In genomic region chr4:126262119-126262807, GRCm38 (mm10) we compare ENCODE assay signal across 8 mouse cellular contexts. TPM values are rescaled to one million over a fixed set of nuclear protein-coding genes. Genes with fewer than 3 reads are reported as not detected.
DNase-seq lines count a peak whose midpoint lies in the region; ATAC-seq and TF ChIP-seq lines count a peak whose summit lies in the region.

Gene Trappc3 (plus strand): TSS chr4:126262325.

- under 1% methylated on average over 46 of the region's 46 CpGs for WGBS in heart, embryonic 11.5 days (ENCODE audit: insufficient replicate concordance)
- WGBS in kidney, embryonic 16.5 days, result under 1% methylated on average over 46 of the region's 46 CpGs
- under 1% methylated on average over 46 of the region's 46 CpGs for whole genome bisulfite sequencing in liver, adult 2 months

- peak; percentile 56; the same call in 1 of the 2 replicates for TF ChIP-seq POLR2A in brain, embryonic 14.5 days (IDR thresholded peaks at IDR 0.05; ENCODE audit: borderline replicate concordance, extremely low read depth, insufficient read depth, insufficient read length, poor library complexity, severe bottlenecking)
- 0 out of 2 replicates have a peak, but pooled peaks have one; percentile 49 for TF ChIP-seq POLR2A in liver, adult 2 months (IDR thresholded peaks at IDR 0.05; ENCODE audit: extremely low read depth, insufficient read depth, low read length)
- TF ChIP-seq POLR2A in myocyte (IDR thresholded peaks at IDR 0.05; ENCODE audit: insufficient read length, low read depth), result peak; percentile 74

- peak within 1 kb of the TSS; percentile 89 for H3K27ac ChIP-seq in heart, embryonic 11.5 days (ENCODE audit: low read depth, low read length)
- H3K27ac ChIP-seq in kidney, embryonic 16.5 days (ENCODE audit: low read length), result peak within 1 kb of the TSS; percentile 96
- H3K27ac ChIP-seq in liver, adult 2 months (replicated peaks; ENCODE audit: insufficient read depth, low read depth, low read length), result peak within 1 kb of the TSS; percentile 62

- H3K27me3 ChIP-seq in C2C12 (ENCODE audit: control insufficient read depth, insufficient read depth, insufficient read length) (no peaks in the 10 kb centered on the region), myocyte (ENCODE audit: control insufficient read depth, insufficient read depth, insufficient read length) (no peaks in the 10 kb centered on the region)
- H3K27me3 ChIP-seq in erythroblast, embryonic 14.5 days (ENCODE audit: control insufficient read depth), result peaks cover 33% of the 10 kb centered on the region
- H3K27me3 ChIP-seq in heart, embryonic 11.5 days (ENCODE audit: control insufficient read depth, insufficient read depth, low read length), result no peaks in the 10 kb centered on the region
- H3K27me3 ChIP-seq in kidney, embryonic 16.5 days (ENCODE audit: insufficient read depth, low read length), result no peaks in the 10 kb centered on the region
- no peaks in the 10 kb centered on the region for H3K27me3 ChIP-seq in liver, adult 2 months (ENCODE audit: control insufficient read depth, insufficient read depth, low read length)
- H3K27me3 ChIP-seq in splenic B cell, adult 2 months (ENCODE audit: control insufficient read depth, insufficient read depth, low read length, poor library complexity, severe bottlenecking), result no peaks in the 10 kb centered on the region

- H3K79me2 ChIP-seq in C2C12 (ENCODE audit: control insufficient read depth, insufficient read depth) (peaks cover 54% of the 10 kb centered on the region), myocyte (ENCODE audit: control insufficient read depth, insufficient read depth) (peaks cover 41% of the 10 kb centered on the region)
- peaks cover 16% of the 10 kb centered on the region; the same call in 1 of the 2 replicates for H3K79me2 ChIP-seq in liver, adult 2 months (ENCODE audit: control insufficient read depth, insufficient read depth, low read length)

- peak; percentile 82 for ATAC-seq in heart, embryonic 11.5 days (replicated peaks; ENCODE audit: insufficient number of reproducible peaks, low FRiP score, low TSS enrichment)
- ATAC-seq in kidney, embryonic 16.5 days (ENCODE audit: low FRiP score, low TSS enrichment), result peak; percentile 94

- peak within 1 kb of the TSS; percentile 87 for H3K9ac ChIP-seq in heart, embryonic 11.5 days (ENCODE audit: low read depth, low read length)
- H3K9ac ChIP-seq in kidney, embryonic 16.5 days (replicated peaks; ENCODE audit: low read length), result peak within 1 kb of the TSS; percentile 89
- H3K9ac ChIP-seq in liver, adult 2 months (ENCODE audit: low read depth, low read length), result peak within 1 kb of the TSS; percentile 95

- H3ac ChIP-seq in C2C12 (ENCODE audit: control insufficient read depth, insufficient read length, low read depth), result peak within 1 kb of the TSS; percentile 95
- peak within 1 kb of the TSS; percentile 52 for H3ac ChIP-seq in myocyte (ENCODE audit: control insufficient read depth, insufficient read length)

- peaks cover 25% of the 10 kb centered on the region for H3K79me3 ChIP-seq in C2C12 (ENCODE audit: low read depth)

- TF ChIP-seq CTCF in C2C12 (IDR thresholded peaks at IDR 0.05; ENCODE audit: control insufficient read depth, insufficient read depth, insufficient read length), result peak; percentile 96
- peak; percentile 98 for TF ChIP-seq CTCF in brain, embryonic 14.5 days (IDR thresholded peaks at IDR 0.05; ENCODE audit: borderline replicate concordance, extremely low read depth, insufficient read depth, insufficient read length)
- peak; percentile 96 for TF ChIP-seq CTCF in liver, adult 2 months (IDR thresholded peaks at IDR 0.05; ENCODE audit: low read depth, low read length)

- no peaks in the 10 kb centered on the region for H3K9me3 ChIP-seq in erythroblast, embryonic 14.5 days (ENCODE audit: control insufficient read depth, low read length)
- no peaks in the 10 kb centered on the region for H3K9me3 ChIP-seq in heart, embryonic 11.5 days (replicated peaks; ENCODE audit: control insufficient read depth, low read length)
- H3K9me3 ChIP-seq in kidney, embryonic 16.5 days (ENCODE audit: low read length), result no peaks in the 10 kb centered on the region

- peaks cover 49% of the 10 kb centered on the region for H3K4me1 ChIP-seq in erythroblast, embryonic 14.5 days (ENCODE audit: control insufficient read depth)
- peaks cover 45% of the 10 kb centered on the region for H3K4me1 ChIP-seq in heart, embryonic 11.5 days (ENCODE audit: control insufficient read depth, insufficient read depth, low read length)
- H3K4me1 ChIP-seq in kidney, embryonic 16.5 days (ENCODE audit: insufficient read depth, low read length), result peaks cover 49% of the 10 kb centered on the region
- H3K4me1 ChIP-seq in liver, adult 2 months (ENCODE audit: control insufficient read depth, insufficient read depth, low read length), result peaks cover 17% of the 10 kb centered on the region

- peak within 1 kb of the TSS; percentile 82 for H3K4me2 ChIP-seq in heart, embryonic 11.5 days
- H3K4me2 ChIP-seq in kidney, embryonic 16.5 days (replicated peaks; ENCODE audit: low read depth, low read length), result peak within 1 kb of the TSS; percentile 65
- H3K4me2 ChIP-seq in myocyte (ENCODE audit: low read depth), result peak within 1 kb of the TSS; percentile 99

- H3K4me3 ChIP-seq in C2C12 (ENCODE audit: insufficient read depth, poor library complexity, severe bottlenecking) (peak within 1 kb of the TSS; percentile 78), myocyte (peak within 1 kb of the TSS; percentile 56)
- peak within 1 kb of the TSS; percentile 88 for H3K4me3 ChIP-seq in erythroblast, embryonic 14.5 days (replicated peaks)
- peak within 1 kb of the TSS; percentile 83 for H3K4me3 ChIP-seq in heart, embryonic 11.5 days (ENCODE audit: low read depth, low read length)
- peak within 1 kb of the TSS; percentile 82 for H3K4me3 ChIP-seq in kidney, embryonic 16.5 days (ENCODE audit: low read length)
- peak within 1 kb of the TSS; percentile 94 for H3K4me3 ChIP-seq in liver, adult 2 months (ENCODE audit: insufficient read depth, low read depth, low read length)

- H3K36me3 ChIP-seq in C2C12 (ENCODE audit: control insufficient read depth, insufficient read depth) (peaks cover 3% of the 10 kb centered on the region), myocyte (ENCODE audit: control insufficient read depth, insufficient read depth) (no peaks in the 10 kb centered on the region)
- H3K36me3 ChIP-seq in erythroblast, embryonic 14.5 days (ENCODE audit: control insufficient read depth), result peaks cover 2% of the 10 kb centered on the region; the same call in 1 of the 2 replicates
- H3K36me3 ChIP-seq in heart, embryonic 11.5 days (ENCODE audit: control insufficient read depth, insufficient read depth, low read length), result 0 out of 2 replicates have a peak, but pooled peaks cover under 1% of the 10 kb centered on the region
- no peaks in the 10 kb centered on the region for H3K36me3 ChIP-seq in kidney, embryonic 16.5 days (ENCODE audit: insufficient read depth, low read length)
- H3K36me3 ChIP-seq in liver, adult 2 months (ENCODE audit: control insufficient read depth, insufficient read depth, low read length), result no peaks in the 10 kb centered on the region
- no peaks in the 10 kb centered on the region; the same call in 1 of the 2 replicates for H3K36me3 ChIP-seq in splenic B cell, adult 2 months (ENCODE audit: control insufficient read depth, insufficient read depth, low read length, poor library complexity, severe bottlenecking)

- DNase-seq in brain, embryonic 14.5 days (ENCODE audit: low read depth), result peak; percentile 99
- DNase-seq in liver, adult 2 months (ENCODE audit: extremely low read depth, low read depth, low spot score), result peak; percentile 93
- DNase-seq in splenic B cell, adult 2 months (ENCODE audit: low read depth, low spot score), result peak; percentile 99

TF ChIP-seq in C2C12, 6 proteins besides CTCF, POLR2A, EP300 and RAD21:
- TF ChIP-seq CEBPB (IDR thresholded peaks at IDR 0.05; ENCODE audit: low read depth) (no peak), MAX (IDR thresholded peaks at IDR 0.05) (peak; percentile 86)

TF ChIP-seq in myocyte, 11 proteins besides CTCF, POLR2A, EP300 and RAD21:
- peak; percentile 10 for TF ChIP-seq REST (IDR thresholded peaks at IDR 0.05; ENCODE audit: insufficient read depth, insufficient read length)
- no peak for TF ChIP-seq USF1 (IDR thresholded peaks at IDR 0.05; ENCODE audit: low read depth)
- no peak for TF ChIP-seq MYOD1 (IDR thresholded peaks at IDR 0.05; ENCODE audit: control insufficient read depth in 1 of 3, insufficient read length in 2 of 3, low read depth in 2 of 3)
- TF ChIP-seq TCF3 (IDR thresholded peaks at IDR 0.05; ENCODE audit: insufficient read length, low read depth), result no peak
- TF ChIP-seq POLR2AphosphoS2 (IDR thresholded peaks at IDR 0.05; ENCODE audit: insufficient read length, low read depth), result peak; percentile 76
- TF ChIP-seq TCF12 (IDR thresholded peaks at IDR 0.05; ENCODE audit: insufficient read depth, poor library complexity, severe bottlenecking), result no peak
- no peak for TF ChIP-seq E2F4 (IDR thresholded peaks at IDR 0.05; ENCODE audit: insufficient read depth)
- TF ChIP-seq SRF (IDR thresholded peaks at IDR 0.05; ENCODE audit: control insufficient read depth, insufficient read length, low read depth), result peak; percentile 65
- no peak for TF ChIP-seq CEBPB (IDR thresholded peaks at IDR 0.05; ENCODE audit: insufficient read depth, poor library complexity, severe bottlenecking)
- no peak for TF ChIP-seq MAX (IDR thresholded peaks at IDR 0.05; ENCODE audit: low read depth)
- TF ChIP-seq MYOG (IDR thresholded peaks at IDR 0.05; ENCODE audit: control insufficient read depth in 1 of 3, insufficient read depth in 1 of 3, insufficient read length in 2 of 3, low read depth in 2 of 3), result no peak

RNA-seq across cellular contexts. Expression of gene Trappc3, which starts in this region (rescaled TPM):
- polyA plus RNA-seq in C2C12 (2012; fragmentation: generic; extraction: Trizol), result 110 TPM
- 123 and 136 TPM in 2 replicates for polyA plus RNA-seq in brain, embryonic 14.5 days (2012; rRNA removed)
- 1.3 and 2.0 TPM in 2 replicates for polyA plus RNA-seq in erythroblast, embryonic 14.5 days (2012)
- polyA plus RNA-seq in heart, embryonic 11.5 days (2014; fragmentation: Nextera tagmentation; extraction: Ambion mirVana), result 11.0 and 28.0 TPM in 2 replicates
- polyA plus RNA-seq in kidney, embryonic 16.5 days (2015; fragmentation: Nextera tagmentation; extraction: Ambion mirVana), result 113 and 120 TPM in 2 replicates
- total RNA-seq in liver, adult 2 months (2014; rRNA removed), result 38.2 and 45.8 TPM in 2 replicates
- 24.1 and 30.6 TPM in 2 replicates for polyA plus RNA-seq in liver, adult 2 months (2012; rRNA removed)
- 84.1 TPM for polyA plus RNA-seq in myocyte (2012; fragmentation: generic; extraction: Trizol)

Comparison
In these comparisons a context has a peak if more than half of its experiments do, and no peak if none do; other contexts are left out.
1. Peak in every context shown above with its lines: DNase-seq, ATAC-seq, H3K4me3 ChIP-seq and H3K27ac ChIP-seq.